Mouse (Mus musculus) neural tube, embryonic 10.5 days (tissue): ENCODE measurements around the gene Sft2d1.

Experiments used
- DNase-seq: peaks from one replicate; pipeline ENCODE4 v3.0.0-alpha.2; 2017; ENCODE audit warnings: low spot score; ENCODE audit errors: extremely low spot score

Gene Sft2d1

GRCm38 (mm10) chr17:8361281-8362103, 50.6 kb downstream of the Sft2d1 start:
- DNase-seq, result no peak

DNA sequence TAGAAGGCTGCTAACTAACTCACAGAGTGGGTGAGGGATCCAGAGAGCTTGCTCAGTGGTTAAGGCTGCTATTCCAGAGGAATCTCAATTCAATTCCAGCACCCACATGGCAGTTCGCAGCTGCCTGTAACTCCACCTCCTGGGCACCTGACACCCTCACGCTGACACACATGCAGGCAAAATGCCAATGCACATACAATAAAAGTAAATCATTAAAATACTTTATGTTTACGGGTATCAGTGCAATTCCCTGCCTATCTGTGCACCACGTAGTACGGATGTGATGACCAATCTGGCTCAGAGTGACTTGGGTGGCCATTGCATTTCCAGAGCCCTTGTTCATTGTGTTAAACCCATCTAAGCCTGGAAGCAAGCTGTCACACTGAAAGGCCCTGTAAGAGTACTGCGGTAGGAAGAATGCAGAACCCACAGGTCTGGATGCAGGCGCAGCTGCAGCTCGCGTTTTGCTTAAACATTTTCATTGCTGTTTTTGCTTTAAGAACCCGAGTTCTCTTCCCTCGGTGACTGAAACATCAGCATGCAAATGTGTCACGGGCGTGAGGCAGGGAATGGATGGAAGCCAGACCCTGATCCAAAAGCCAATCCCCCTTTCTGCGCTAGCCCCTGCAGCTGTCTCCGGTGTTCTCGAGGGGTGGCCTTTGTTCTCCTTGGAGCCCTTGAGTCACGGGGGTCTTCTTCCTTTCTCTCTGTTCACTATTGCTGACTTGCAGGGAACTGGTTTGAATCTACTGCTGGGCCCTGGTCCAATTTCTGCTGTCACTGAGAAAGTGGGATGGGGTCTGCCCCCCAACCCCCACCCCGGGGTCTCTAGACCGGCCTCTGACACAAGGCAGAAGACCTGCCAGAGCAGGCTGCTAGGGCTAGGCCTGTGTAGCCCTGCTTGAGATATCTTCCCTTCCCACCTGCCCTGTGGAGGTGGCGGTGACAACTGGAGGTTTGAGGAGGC, 56.9 kb downstream of the Sft2d1 start:
- DNase-seq, result peak; percentile 33

DNA sequence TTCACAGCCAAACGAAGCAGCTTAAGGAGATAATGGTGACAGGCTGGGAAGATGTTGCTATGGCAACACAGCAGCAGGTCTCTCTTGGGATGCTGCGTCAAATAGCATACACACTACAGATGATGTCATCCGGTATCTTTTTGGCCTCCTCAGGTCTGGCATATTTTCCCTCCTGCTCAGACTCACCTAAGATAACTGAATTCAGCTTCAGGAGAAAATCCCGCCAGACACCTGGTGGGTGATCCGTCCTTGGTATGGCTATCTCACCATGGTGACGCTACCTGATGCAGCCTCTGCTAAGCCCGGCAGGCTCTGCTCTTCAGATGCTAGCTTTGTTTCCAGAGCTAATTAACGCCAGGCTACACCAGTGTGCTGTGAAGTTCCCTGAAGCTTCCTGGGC, 57.7 kb downstream of the Sft2d1 start:
- DNase-seq, result peak; percentile 23

DNA sequence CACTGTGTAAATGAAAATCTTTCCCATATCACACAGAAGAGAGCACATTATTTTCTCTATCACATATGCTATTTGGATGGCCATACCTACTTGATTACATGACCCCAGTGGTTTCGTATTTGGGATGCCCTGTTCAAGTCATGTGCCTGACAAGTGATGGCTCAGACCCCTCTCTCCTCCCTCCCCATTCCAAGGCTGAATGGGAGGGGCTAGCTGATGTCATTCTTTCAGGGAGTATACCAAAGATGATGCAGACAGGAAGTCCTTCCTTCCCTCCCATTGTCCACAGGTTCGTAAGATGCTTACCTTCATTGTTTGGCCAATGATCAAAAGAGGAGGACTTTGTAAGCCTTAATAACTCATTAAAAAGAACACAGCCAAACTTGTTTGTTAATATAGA, 58.3 kb downstream of the Sft2d1 start:
- DNase-seq, result no peak

- DNase-seq, result peak; percentile 53
Observed at GRCm38 (mm10) chr17:8370634-8371229, 59.8 kb downstream of the Sft2d1 start.

DNA sequence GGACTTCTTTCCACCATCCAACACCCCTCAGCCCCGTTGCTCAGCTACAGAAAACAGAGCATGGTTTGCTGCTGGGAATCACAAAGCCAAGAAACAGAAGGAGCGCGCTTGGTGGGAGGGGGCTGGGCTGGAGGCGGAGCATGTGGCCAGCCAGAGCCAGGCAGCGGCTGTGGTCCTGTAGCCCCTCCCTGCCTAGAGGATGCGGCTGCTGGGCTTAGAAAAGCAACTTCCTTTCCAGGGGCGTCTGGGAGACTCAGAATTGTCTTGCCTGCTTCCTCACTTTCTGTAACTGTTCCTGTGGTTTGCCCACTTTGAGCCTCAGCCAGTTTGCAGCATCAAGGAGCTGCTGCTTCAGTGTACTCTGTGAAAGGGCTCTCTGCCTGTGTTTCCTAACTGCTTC, 60.9 kb downstream of the Sft2d1 start:
- DNase-seq, result peak; percentile 88

- peak; percentile 83 for DNase-seq
Observed at GRCm38 (mm10) chr17:8372286-8373046, 61.6 kb downstream of the Sft2d1 start.
